Mouse (Mus musculus) kidney, postnatal 25 days (tissue): ENCODE measurements at regions not wholly inside any gene's neighbourhood (a gene's known extent, or its start where the extent isn't known, plus 50 kb on each side); places are given as distances from the start of the nearest gene placed in this dataset.

ENCODE experiments used
- DNase-seq, 2 experiments: peaks; one replicate each; pipeline ENCODE4 v3.0.0; 2021; ENCODE audit warnings: mixed read lengths in 2 of 2

DNA sequence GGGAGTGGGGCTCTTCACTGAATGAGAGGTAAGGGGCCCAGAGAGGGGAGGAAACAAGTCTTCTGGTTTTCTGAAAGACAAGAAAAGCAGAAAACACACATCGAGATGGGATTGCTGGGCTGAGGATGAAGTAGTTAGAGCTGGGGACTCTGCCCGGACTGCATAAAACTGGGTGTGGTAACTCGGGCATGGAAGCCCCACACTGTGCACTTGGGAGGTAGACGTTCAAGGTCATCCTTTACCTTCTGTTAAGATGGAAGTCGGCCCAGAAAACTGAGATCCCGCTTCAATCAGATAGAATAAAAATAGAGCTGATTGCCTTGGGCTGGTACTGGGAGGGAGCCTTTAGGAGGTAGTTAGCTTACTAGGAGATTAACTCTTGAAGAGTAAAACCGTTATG lies 107.2 kb downstream of the Rassf10 start:
- DNase-seq, result no peak

DNA sequence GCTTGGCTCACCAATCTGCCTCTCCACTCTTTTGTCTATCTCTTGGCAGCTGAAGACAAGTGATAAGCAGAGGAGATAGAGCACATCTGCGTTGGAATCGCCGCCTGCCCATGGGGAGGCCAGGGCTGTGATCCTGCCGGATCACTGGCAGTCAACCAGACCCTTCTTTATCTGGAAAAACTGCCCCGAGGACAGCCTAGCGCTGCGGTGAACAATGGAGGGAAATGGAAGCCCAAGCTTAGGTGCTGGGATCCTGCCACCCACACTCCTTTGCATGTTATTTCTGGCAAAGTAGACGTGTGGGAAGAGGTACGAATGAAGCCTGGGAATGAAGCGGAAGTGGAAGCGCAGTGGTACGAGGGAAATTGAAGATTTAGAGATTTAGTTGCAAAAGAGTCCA lies 112.8 kb downstream of the Rassf10 start:
- peak in 1 of 2 experiments; percentile 20 for DNase-seq

DNA sequence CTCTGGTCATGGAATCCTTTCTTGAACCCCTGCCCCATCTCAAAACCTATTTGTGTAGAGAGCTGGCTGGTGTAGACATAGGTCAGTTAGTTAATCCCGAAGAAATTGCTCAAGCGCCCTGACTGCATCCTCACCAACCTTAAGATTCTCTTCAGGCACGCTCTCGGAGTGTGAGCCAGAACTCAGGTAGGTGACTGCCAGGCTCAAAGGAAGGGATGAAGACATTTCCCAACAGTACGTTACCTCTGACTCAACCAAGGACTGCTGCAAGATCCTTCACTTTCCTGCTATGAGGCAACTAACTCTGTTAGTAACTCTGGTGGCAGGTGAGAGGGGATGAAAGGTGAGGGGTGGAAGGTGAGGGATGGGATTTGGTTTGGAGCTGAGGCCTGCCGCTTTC lies 114.5 kb downstream of the Rassf10 start:
- DNase-seq, result no peak

DNA sequence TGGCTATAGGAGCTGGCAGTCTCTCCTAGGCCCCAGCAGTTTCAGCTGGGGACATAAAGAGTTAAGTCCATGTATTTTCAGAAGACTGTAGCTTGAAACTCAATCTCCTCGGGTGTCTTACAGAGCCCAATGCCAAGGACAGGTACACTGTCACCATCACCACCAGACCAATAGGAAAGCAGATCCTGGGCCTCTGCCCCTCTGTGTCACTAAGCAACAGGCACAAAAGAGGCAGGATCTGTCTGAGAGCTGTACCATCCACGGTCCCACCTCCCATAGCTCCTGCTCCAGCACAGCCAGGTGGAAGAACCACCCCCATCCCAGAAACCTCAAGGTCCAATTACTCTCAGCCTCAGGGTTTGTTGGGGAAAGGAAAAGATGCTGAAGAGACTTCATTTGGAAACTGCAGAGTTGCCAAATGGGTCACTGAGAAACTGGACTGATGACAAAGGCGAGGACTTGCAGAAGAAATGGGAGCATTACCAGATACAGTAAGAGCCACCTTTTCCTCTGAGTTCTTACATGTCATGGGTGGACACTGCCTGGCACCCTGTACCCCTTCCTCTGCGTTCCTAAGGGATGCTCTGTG lies 115.7 kb downstream of the Rassf10 start:
- DNase-seq, result no peak

DNA sequence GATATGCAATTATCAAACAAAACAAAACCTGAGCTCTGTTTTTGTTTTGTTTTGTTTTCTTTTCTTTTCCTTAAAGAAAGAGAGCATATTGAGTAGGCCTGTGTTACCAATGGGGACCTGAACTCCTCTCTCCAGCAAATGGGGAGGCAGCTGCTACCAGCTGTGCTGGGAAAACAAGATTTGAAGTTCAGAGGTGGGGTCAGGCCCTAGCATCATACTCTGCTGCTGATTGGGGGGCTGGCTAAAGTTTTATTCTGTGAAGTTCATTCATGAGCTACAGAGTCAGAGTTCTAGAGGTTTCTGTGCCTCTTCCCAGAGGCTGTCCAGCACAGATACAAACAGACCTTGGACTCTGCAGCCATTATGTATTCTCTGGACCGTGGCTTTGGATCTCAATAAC lies 117.7 kb downstream of the Rassf10 start:
- no peak for DNase-seq

DNA sequence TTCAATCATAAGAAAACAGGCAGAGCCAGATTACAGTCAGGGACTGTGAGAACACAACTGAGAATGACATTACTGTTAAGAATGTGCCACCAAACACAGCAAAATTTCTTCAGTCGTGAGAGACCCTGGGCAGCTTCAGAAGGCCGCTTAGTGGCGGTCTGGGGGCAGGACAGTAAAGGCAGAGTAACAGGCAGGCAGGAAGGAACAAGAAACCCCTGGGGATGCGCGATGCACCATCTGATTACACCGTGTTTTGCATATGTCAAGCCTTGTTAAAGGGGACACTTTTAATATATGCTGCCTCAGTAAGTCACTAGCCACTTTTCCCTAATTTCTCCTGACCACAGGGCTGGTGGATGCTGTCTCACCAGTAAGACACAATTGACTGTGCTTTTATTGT lies 120.0 kb downstream of the Rassf10 start:
- DNase-seq, result no peak

DNA sequence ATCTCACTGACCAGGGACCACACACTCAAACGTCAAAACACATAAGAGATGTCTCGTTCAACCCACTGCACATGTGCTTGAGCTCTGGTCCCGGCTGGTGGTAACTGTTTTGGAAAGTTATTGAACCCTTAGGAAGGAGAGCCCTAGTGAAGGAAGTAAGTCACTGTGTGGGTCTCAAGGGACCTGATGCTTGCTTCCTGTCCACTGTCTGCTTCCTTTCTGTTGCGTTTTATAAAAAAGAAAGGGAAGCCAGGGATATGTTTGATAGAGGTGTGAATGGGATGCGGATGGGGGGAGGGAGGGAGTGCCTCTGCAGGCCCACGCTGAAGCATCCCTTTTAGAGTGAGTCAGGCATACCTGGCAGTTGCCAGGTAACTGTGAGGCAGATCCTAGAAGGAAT lies 121.6 kb downstream of the Rassf10 start:
- DNase-seq, result no peak

DNA sequence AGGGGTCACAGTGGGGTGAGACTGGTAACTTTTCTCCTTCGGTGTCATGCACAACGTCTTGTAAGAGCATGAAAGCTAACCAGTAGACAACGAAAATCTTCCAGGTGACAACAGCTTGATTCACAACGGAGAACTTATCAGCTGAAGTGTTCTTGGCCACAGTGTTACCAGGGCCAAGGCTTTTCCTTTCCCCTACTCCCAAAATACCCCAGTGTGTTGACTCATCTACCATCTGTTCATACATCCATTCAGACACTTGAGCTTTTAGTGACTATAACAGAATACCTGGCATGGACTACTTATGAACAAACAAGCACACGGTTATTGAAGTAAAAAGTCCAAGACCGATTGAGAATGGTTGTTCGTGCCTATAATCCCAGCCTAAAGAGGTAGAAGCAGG lies 122.5 kb downstream of the Rassf10 start:
- DNase-seq, result no peak

DNA sequence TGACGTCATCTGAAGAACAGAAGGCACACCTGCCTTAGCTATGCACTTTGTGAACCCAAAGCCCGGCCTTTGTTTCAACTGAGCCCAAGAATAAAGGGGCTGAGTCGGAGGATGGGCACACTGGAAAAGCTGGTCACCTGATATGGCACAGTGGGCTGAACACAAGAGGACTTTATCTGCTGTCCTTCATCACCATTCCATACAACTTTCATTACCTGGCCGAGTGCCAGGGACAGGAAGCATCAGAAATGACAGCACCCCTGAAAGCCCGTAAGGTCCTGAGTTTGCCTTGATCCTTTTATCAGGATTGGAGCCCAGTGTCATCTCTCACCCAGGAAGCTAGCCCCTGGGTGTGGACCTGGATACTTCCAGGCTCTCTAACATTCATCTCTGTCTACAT lies 126.1 kb upstream of the Arntl start:
- DNase-seq, result peak in 1 of 2 experiments; percentile 16

DNA sequence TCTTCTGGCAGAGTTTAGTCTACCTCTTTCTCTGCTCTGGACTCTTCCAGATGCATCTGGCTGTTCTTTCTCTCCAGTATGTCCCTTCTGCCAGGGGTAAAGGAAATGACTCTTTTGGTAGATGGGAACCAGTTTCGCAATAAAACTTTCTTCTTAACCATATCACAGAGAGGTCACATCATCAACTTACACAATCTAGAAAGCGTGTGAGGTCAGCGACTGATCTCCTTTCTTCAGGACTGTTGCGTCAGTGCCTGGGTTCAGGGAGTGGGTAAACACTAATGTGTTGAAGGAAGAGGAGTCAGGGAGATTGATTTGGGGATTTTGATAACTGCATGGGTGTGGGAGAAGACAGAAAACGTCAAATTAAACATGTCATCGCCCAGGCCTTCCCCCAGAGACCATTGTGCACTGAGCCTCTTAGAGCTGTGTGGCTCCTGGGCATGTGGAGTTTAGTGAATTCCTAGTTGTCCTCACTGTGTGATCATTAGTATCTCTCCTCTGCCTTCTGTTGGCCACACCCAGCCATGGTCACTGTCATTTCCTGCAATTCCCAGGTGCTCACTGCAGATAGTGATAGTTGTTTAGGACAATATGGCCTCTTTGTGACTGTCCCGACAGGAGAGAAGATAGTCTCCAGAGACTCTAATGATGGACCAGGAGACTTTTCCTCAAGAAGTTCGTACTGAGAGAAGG lies 122.2 kb upstream of the Arntl start:
- DNase-seq, result no peak

DNA sequence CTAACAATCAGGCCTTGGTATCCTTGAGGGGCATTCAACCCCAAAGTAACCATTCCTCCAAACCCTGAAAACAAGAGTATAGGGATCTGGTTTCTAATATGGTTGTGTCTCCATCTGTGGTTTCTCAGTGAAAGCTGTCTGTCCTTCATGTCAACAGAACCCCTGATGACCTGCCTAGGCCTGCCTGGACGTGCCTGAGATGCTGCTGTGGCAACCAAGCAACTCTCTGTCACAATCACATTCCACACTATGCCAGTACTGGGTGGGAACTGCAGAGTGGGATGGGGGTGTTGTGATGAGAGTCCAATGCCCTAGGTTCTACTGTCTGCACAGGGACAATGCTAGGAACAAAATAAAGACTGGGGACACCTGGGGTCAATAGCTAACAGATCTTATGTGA lies 121.1 kb upstream of the Arntl start:
- DNase-seq, result no peak

DNA sequence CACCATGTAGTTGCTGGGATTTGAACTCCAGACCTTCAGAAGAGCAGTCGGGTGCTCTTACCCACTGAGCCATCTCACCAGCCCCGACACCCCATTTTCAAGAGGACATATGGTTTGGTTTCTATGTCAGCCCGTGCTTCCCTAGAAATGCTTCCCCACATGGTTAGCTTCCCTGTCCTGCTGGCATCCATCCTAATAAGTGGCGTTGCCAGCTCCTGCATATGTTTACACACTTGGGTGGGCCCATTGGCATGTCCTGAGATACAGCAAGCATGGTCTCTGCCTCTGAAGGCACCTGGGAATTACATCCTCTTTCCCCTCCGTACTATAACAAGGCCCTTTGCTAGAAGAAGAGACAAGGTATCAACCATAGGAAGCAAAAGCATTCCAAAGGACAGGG lies 119.6 kb upstream of the Arntl start:
- no peak for DNase-seq

DNA sequence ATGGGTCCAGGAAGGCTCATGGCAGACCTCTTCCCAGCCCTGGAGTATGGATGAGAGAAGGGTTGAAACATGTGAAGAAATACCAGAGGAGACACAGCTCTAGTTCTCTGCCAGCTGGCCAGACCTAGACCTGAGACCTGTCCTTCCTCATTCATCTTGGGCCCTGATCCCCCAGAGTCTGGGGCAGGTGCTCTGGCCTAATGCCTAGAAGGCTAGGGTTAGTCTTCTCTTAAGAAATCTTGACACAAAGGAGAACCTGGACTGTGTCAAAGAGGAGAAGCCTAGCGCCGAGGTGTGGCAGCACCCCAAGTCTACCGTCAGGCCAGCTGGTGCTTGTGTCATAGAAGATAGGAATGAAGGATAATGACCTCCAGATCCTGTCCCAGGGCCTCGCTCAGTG lies 118.2 kb upstream of the Arntl start:
- no peak for DNase-seq

DNA sequence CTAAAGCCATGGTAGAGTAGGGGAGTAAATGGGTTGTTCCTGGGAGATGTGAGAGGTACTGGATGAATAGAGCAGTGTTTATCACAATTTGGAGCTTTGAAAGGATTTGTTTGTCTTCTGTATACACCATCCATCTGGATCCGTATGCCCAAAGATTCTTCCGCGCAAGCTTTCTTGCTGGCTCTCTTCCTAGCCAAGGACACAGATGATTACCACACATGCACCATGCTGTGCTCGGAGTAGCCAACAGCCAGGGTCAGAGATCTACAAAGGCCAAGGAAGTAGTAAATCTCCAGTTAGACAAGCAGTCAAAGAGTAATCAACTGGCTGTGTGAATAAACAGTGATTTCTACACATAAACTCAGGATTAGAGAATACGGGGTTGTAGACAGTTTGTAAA lies 113.3 kb upstream of the Arntl start:
- DNase-seq, result no peak

DNA sequence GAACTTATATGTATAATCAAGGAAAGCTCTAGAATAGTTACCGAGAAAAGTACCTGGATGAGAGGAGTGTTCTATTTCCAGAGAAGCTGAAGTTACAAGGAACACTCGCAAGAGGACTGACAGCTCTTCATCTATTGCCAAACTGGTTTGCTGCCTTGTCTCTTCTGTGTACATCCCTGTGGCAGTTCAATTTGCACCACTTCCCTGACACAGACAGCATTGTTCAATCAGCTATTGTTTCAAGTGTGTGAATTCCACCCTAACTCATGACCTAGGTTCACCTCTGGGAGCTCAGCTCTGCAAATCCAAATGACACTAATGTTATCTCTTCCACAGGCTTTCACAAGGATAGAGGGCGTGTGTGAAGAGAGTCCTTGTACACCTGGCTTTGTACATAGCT lies 112.2 kb upstream of the Arntl start:
- DNase-seq, result no peak

DNA sequence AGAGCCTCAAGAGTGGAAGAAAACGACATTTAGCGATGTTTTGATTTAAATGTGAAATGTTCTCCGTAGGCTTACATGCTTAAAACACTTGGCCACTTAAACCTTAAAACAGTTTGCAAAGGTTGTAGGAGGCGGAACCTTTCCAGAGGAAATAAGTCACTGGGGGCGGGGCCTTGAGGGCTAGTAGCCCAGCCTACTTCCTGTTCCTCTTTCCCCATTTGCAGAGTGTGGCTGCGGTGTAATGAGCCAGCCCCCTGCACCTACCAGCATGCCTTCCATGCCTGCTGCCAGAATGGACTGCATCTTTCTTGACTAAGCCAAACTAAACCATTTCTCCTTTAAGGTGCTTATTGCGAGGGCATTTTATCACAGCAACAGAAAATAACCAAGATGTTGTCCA lies 103.0 kb upstream of the Arntl start:
- DNase-seq, result no peak

DNA sequence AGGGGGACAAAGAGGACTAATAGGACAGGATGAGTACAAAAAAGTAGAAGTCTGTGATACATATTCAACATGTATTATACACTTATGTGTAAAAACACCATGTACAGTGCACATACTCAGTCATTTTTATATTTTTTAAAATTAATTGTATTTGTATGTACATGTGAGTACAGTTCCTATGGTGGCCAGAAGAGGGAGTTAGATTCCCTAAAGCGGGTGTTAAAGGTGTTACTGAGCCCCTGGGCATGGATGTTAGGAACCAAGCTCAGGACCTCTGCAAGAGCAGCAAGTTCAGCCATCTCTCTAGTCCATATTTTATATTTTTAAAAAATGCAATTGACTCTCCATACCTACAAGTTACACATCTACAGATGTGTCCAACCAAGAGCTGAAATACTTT lies 101.9 kb upstream of the Arntl start:
- DNase-seq, result no peak

DNA sequence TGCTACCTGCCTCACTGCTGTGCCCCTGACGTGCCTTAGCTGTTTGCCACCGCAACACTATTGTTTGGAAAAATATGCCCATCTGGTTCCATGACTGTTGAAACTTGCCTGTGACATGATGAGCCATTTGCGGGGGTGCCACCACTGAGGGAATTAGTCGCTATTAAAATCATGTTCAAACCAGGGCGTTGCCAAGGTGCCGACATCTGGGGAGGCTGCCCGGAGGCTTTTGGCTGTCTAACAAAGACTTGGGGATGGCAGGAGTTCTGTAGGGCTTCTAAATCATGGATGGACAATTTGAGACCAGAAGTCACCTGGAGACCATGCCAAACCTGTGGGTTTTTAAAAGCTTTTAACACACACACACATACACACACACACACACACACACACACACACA lies 100.5 kb upstream of the Arntl start:
- no peak for DNase-seq

DNA sequence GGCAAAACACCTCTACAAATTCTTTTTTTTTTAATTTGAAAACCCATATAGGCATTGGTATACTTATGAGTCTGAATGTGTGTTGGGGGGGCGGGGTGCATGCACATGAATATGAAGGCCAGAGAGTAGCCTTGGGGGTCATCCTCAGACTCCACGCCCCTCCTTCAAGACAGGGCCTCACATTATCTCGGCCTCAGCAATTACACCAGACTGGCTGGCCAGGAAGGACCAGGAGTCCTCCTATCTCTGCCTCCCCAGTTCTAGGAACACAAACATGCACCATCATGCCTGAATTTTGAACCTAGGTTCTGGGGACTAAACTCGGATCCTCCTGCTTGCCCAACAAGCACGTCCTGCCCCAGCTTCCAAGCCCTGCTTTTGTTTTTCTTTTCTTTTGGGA lies 99.3 kb upstream of the Arntl start:
- no peak for DNase-seq

DNA sequence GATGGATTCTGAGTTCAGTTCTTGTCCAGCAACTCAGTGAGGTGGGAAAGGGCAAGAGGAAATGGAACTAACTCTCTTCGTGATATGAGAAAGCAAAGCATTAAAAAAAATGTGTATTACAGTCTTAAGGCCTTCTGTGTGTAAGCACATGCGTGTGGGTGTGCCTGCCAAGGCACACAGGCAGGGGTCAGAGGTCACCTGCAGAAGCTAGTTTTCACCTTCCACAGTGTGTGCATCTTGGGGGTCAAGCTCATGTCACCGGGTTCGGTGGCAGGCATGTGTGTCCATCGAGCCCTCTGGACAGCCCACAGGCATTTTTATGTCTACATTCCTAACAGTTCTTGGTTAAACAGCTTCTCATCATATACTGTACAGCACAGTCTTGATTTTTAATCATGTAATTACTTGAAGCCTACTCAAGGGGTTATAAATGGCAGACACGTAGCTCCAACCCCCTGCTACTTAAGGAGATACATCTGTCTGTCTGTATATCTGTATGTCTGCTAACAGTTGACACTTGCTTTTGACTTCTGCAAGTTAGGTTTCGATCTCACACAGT lies 98.7 kb upstream of the Arntl start:
- no peak for DNase-seq

DNA sequence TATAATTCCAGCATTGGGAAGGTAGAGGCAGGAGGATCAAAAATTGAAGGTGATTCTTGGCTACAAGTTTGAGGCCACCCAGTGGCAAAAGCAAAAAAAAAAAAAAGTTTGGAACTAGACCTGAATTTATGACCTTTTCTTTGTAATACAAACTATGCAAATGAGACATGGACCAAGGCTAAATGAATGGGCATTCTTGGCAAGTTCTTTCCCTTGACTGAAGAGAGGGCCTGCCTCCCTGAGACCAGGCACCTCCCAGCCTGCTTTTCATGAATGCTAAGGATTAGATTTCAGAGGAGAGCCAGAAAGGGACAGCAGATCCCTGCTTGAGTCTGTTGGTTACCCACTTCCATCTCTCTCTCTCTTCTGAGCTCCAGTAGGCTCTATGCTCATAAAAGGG lies 97.8 kb upstream of the Arntl start:
- DNase-seq, result no peak

DNA sequence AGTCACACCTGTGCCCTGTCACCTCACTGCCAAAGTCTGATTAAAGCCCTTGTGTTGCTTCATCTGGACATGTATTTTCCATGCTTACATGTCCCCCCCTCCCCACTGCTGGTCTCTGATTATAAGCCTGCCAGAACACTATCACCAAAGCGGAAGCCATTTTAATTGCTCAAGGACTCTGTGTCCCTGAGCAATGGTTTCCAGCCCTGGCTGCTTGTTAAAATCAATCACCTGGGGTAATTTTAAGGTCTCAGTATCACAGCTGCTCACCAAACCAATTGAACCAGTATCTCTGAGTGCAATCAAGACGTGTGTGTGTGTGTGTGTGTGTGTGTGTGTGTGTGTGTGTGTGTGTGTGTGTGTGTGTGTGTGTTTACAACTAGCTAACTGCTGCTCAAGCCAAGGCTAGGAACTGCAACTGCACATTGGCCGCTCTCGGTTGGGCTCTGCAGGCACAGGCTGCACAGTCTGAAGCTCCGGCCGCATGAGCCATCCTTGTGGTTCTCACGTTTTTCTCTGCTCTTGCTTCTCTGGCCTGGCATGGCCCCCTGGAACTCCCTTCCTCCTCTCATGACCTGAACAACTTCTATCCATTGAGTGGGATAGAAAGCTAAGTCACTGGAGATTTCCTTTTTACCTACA lies 96.3 kb upstream of the Arntl start:
- DNase-seq, result no peak

DNA sequence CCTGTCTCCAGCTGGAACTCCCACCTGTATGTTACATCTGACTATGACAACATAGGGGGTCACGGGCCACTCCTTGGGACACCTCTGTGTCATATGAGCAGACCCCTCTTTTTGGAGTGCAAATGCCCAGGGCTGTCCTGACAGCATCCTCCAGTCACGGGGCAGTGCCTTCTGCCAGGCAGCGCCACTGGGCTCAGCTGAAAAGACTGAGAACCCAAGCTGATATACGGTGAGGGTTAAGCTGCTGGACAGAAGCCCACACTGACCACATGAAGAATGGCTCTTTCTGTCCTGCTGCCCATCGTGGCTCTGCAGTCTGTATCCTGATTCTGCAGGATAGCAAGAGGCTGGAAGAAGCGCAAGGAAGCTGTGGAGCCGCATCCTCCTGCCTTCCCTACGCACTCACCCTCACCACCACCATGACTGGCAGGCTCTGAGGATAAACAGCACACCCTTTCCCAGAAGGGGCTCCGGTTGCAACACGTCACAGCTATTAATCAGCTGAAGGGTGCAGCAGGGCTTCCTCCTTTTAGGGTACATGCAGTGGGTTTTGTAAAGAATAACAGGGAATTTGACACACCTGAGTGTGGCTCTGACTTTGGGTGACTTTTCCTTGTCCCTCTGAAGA lies 93.9 kb upstream of the Arntl start:
- DNase-seq, result no peak

DNA sequence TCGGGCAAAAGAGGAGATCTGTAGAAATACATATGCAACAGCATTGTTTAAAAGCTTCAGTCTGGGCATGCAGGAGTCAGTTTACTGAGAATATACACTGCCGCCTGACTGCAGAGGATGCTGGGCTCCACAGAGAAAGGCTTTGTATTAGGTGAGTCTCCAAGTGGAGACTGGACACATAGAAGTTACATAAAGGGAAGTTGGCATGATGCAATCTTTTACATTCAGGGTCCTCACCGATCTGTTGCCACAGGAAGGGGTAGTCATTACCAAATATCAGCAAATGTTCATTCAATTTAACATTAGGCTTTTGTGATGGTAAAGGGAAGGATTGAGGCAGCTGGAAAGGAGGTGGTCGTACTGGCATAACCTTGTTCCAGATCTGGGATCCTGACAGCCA lies 89.7 kb upstream of the Arntl start:
- DNase-seq, result no peak
